Mouse (Mus musculus): ENCODE measurements at regions not wholly inside any gene's neighbourhood (a gene's known extent, or its start where the extent isn't known, plus 50 kb on each side); places are given as distances from the start of the nearest gene placed in this dataset.

- TF ChIP-seq POLR2AphosphoS2 (IDR thresholded peaks at IDR 0.05; ENCODE audit: insufficient read length, low read depth) = no peak
- TF ChIP-seq POLR2A (IDR thresholded peaks at IDR 0.05; ENCODE audit: insufficient read length, low read depth) = no peak
- TF ChIP-seq CEBPB (IDR thresholded peaks at IDR 0.05; ENCODE audit: insufficient read depth, poor library complexity, severe bottlenecking) = no peak
- no peak for TF ChIP-seq USF1 (IDR thresholded peaks at IDR 0.05; ENCODE audit: low read depth)
- no peak for TF ChIP-seq TCF12 (IDR thresholded peaks at IDR 0.05; ENCODE audit: insufficient read depth, poor library complexity, severe bottlenecking)
- no peak for TF ChIP-seq REST (IDR thresholded peaks at IDR 0.05; ENCODE audit: insufficient read depth, insufficient read length)
- no peak for TF ChIP-seq MYOD1 (IDR thresholded peaks at IDR 0.05; ENCODE audit: control insufficient read depth in 1 of 3, insufficient read length in 2 of 3, low read depth in 2 of 3)
Observed at GRCm38 (mm10) chr10:24484101-24484660, 111.1 kb upstream of the Ccn2 start.
